Mouse (Mus musculus) brown adipose tissue, adult 24 weeks (tissue): ENCODE data around the gene Pbld2. TPM values are rescaled to one million over a fixed set of nuclear protein-coding genes. Genes with fewer than 3 reads are reported as not detected.
A peak's percentile ranks its signal among the peaks of the same experiment; 100 is the strongest.

Experiments
- H3K27ac ChIP-seq: fragments of 200-500 bp; replicated peaks from 2 replicates; pipeline ENCODE4 v1.5.1; 2012; ENCODE audit warnings: low read depth, mild to moderate bottlenecking, low read length
- H3K4me1 ChIP-seq: fragments of 200-500 bp; 2 replicates; pipeline ENCODE4 v1.6.1; 2012; ENCODE audit warnings: low read length, mixed read lengths; ENCODE audit not compliant: control insufficient read depth, insufficient read depth, insufficient read length
- H3K4me3 ChIP-seq: fragments of 200-500 bp; 2 replicates; pipeline ENCODE4 v1.5.1; 2012; ENCODE audit warnings: low read depth, mild to moderate bottlenecking, low read length, moderate library complexity; ENCODE audit not compliant: insufficient read depth
- polyA plus RNA-seq: library from polyadenylated mRNA; stranded (reverse); fragments of >200 nt; gene quantifications from 2 replicates; pipeline ENCODE4 v1.2.4, GENCODE M21; 2012; ENCODE audit not compliant: missing spikeins, insufficient read depth, insufficient read length

Gene Pbld2
- polyA plus RNA-seq, 1 experiment, result 1.9 TPM

GRCm38 (mm10) chr10:63064516-63064915 lies 40.4 kb downstream of the Pbld2 start:
- peaks cover 13% of the 10 kb centered on the region for H3K4me1 ChIP-seq
- H3K27ac ChIP-seq, result no peak overlapping the region
- H3K4me3 ChIP-seq, result no peak overlapping the region

- Histone ChIP-seq H3K4me3 (no peak overlapping the region), H3K4me1 (peaks cover 9% of the 10 kb centered on the region), H3K27ac (no peak overlapping the region)
These were observed 41.4 kb downstream of the Pbld2 start for GRCm38 (mm10) chr10:63065561-63065960.

- H3K4me1 ChIP-seq, result peaks cover 9% of the 10 kb centered on the region
- H3K27ac ChIP-seq, result no peak overlapping the region
- no peak overlapping the region for H3K4me3 ChIP-seq
These were observed 41.9 kb downstream of the Pbld2 start for GRCm38 (mm10) chr10:63065988-63066387.

GRCm38 (mm10) chr10:63086304-63086703 lies 62.2 kb downstream of the Pbld2 start:
- Histone ChIP-seq H3K4me1 (no peaks in the 10 kb centered on the region), H3K27ac (no peak overlapping the region), H3K4me3 (no peak overlapping the region)

GRCm38 (mm10) chr10:63089103-63089757 lies 65.1 kb downstream of the Pbld2 start:
- no peak overlapping the region for H3K27ac ChIP-seq
- peak overlapping the region; percentile 44; the same call in 1 of the 2 replicates for H3K4me3 ChIP-seq

GRCm38 (mm10) chr10:63089758-63090571 lies 65.8 kb downstream of the Pbld2 start:
- Histone ChIP-seq H3K4me3 (peak overlapping the region; percentile 44), H3K4me1 (no peaks in the 10 kb centered on the region)

More at GRCm38 (mm10) chr10:63089103-63089757, 65.1 kb downstream of the Pbld2 start:
- H3K4me1 ChIP-seq, result no peaks in the 10 kb centered on the region

GRCm38 (mm10) chr10:63091915-63092314 lies 67.8 kb downstream of the Pbld2 start:
- H3K4me1 ChIP-seq, result no peaks in the 10 kb centered on the region
- H3K4me3 ChIP-seq, result no peak overlapping the region
- no peak overlapping the region for H3K27ac ChIP-seq

More at GRCm38 (mm10) chr10:63089758-63090571, 65.8 kb downstream of the Pbld2 start:
- H3K27ac ChIP-seq, result no peak overlapping the region

GRCm38 (mm10) chr10:63092616-63093550 lies 68.8 kb downstream of the Pbld2 start:
- no peak overlapping the region for H3K27ac ChIP-seq
- H3K4me1 ChIP-seq, result no peaks in the 10 kb centered on the region
- no peak overlapping the region for H3K4me3 ChIP-seq

- Histone ChIP-seq H3K4me3 (no peak overlapping the region), H3K27ac (no peak overlapping the region), H3K4me1 (no peaks in the 10 kb centered on the region)
These were observed 72.6 kb downstream of the Pbld2 start for GRCm38 (mm10) chr10:63096757-63097156.

- Histone ChIP-seq H3K27ac (no peak overlapping the region), H3K4me1 (no peaks in the 10 kb centered on the region), H3K4me3 (no peak overlapping the region)
These were observed 74.1 kb downstream of the Pbld2 start for GRCm38 (mm10) chr10:63098191-63098590.

GRCm38 (mm10) chr10:63099521-63099920 lies 75.4 kb downstream of the Pbld2 start, which contains the start of gene Atoh7:
TSS of gene Atoh7 (plus strand) at chr10:63099651.
- H3K4me3 ChIP-seq, result peak within 1 kb of the TSS; percentile 55
- no peak within 1 kb of the TSS for H3K27ac ChIP-seq
- no peaks in the 10 kb centered on the region for H3K4me1 ChIP-seq

GRCm38 (mm10) chr10:63099941-63100562 lies 75.9 kb downstream of the Pbld2 start:
- peak overlapping the region; percentile 55 for H3K4me3 ChIP-seq
- no peak overlapping the region for H3K27ac ChIP-seq
- H3K4me1 ChIP-seq, result no peaks in the 10 kb centered on the region

- no peak overlapping the region for H3K27ac ChIP-seq
- no peaks in the 10 kb centered on the region for H3K4me1 ChIP-seq
- peak overlapping the region; percentile 55; the same call in 1 of the 2 replicates for H3K4me3 ChIP-seq
These were observed 76.5 kb downstream of the Pbld2 start for GRCm38 (mm10) chr10:63100657-63101056.
